Mouse (Mus musculus) urinary bladder, postnatal 36 days (tissue): ENCODE measurements around the gene Dpm1.

Source experiments
- DNase-seq, 2 experiments: peaks; one replicate each; pipeline ENCODE4 v3.0.0; 2022; ENCODE audit warnings: low spot score in 2 of 2, mixed read lengths in 1 of 2

Dpm1 gene

DNA sequence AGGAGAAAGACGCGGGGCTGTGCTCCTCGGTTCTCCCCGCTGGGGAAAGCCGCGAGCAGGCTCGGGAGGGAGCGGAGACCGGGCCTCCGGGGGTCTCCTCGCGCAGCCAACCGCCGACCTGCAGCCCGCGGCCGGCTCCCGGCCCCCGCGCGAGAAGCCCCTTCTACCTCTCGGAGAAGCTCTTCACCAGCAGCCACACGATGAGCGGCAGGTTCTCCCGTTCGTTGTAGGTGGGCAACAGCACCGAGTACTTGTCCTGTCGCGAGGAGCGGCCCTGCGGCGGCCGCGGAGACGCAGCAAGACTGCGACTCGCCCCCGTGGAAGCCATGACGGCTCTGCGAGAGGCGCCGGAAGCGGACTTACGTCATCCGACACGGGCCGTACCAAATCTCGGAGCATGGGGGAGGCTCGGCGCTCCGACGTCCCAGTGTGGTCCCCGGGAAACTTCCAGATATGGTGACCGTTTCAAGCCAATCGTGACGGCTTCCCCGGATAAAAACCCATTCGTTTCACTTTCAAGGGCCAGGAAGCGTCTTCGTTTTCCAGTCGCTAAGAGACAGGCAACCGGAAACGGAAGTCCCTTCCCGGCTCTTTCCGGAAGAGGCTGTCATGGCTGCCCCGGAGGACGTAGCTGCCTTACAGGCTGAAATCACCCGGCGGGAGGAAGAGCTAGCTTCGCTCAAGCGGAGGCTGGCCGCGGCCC, at the start of gene Dpm1, which contains the start of the genes Gm20716 and Mocs3:
Gene Dpm1, minus strand, starts transcription at position 566 of the 703 bp plus-strand sequence.
Gene Gm20716, minus strand, starts transcription at position 339 of the 703 bp plus-strand sequence.
Gene Mocs3, plus strand, starts transcription at position 597 of the 703 bp plus-strand sequence.
- DNase-seq, result peak; percentile 81 to 86

DNA sequence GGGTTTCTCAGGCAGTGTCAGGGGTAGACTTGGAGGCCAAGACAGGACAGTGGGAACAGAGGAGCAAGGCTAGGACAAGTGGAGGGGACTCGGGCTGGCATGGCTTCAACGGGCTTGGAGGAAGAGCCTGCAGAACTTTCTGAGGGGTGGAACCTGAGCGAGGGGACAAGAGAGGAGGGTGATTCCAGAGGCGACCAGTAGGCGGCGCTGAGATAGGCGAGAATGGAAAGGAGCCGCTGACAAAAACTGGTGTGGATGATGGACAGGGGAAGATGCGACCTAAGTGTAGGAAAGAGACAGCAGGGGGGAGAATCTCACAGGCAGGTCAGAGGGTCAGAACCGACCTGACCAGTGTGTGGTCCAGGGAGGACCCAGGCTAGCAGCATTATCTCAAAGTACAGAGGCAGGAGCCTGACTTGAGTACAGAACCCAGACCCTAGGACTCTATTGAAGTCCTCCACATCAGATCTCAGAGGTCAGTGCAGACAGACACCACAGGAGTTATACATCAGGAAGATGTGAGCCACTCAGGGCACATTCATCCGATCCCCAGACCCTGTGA, 44.1 kb upstream of the Dpm1 start:
- peak; percentile 47 to 62 for DNase-seq

- DNase-seq, result no peak
These were observed 43.0 kb upstream of the Dpm1 start for GRCm38 (mm10) chr2:168273387-168273786.

- peak; percentile 42 for DNase-seq
These were observed 37.6 kb upstream of the Dpm1 start for GRCm38 (mm10) chr2:168268033-168268432.

- no peak for DNase-seq
These were observed 30.5 kb upstream of the Dpm1 start for GRCm38 (mm10) chr2:168260900-168261299.

DNA sequence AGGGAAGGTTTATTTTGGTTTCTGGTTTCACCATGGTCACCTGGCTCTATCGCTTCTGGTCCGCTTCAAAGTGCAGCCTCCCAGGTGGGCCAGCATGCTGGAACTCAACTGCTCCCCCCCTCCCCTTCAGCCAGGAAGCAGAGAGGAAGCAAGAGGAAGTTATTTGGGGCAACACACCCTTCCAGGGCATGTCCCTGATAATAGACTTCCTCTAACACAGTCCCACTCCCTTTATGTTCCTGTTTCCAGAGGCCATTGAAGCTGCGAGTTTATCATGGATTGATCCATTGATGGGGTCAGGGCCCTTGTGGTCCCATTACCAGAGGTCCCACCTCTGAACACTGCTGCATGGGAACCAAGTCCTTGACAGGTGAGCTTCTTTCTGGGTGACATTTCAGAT, 29.7 kb upstream of the Dpm1 start:
- no peak for DNase-seq

GRCm38 (mm10) chr2:168259046-168259445, 28.7 kb upstream of the Dpm1 start:
- DNase-seq, result no peak

DNA sequence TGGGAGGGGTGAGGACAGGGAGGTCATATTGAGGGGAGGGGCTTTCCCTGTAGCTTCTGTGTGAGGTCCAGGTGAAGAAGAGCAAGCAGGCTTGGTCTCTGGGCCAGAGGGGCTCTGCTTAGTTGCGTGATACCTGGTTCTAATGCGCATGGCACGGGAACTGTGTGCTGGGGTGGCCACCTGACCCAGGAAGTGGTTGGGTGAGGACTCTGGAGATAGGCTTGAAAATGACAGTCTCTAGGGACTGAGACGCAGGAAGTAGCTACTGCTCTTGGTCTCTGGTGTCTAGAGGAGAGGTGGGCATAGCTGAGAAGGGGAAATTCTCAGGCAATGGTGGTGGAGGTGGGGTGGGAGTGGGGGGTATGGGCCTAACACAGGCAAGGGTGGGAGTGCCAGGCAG, 26.8 kb upstream of the Dpm1 start:
- no peak for DNase-seq

DNA sequence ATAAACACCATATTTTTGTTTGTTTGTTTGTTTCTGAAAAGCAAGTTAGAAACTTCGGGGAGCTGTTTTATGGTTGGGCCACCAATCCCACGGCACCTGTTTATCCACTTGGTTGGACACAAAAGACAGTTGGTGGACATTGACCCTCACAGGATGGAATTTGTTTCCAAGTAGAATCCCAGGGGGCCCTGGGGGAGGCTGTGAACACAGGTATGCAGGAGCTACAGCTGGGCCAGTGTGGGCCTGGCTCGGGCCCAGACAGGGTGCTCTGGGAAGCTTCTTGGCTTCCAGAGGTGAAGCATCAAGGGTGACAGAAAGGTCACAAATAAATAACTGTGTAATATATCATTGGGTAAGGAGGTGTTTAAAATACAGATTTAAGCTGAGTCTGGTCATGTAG, 26.1 kb upstream of the Dpm1 start:
- DNase-seq, result no peak

DNA sequence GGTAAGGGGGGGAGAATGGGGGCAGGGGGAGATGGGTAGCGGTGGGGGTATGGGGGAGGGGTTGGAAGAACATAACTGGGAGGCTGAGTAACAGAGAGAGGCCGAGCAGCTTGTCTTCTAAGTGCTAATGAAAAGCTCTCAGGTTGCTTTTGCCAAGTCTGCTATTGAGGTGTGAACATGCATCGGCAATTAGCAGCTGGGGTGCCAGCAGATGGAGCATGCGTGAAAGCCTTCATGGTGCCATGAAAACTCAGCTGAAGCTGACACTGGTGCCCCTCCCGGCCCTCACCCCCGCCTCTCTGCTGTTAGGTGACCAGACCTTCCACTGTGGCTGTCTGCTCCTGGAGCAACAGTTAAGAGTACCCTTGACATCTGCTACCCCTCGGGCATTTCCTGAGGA, 23.4 kb upstream of the Dpm1 start:
- DNase-seq, result no peak

- no peak for DNase-seq
These were observed 22.4 kb upstream of the Dpm1 start for GRCm38 (mm10) chr2:168252639-168253292.

DNA sequence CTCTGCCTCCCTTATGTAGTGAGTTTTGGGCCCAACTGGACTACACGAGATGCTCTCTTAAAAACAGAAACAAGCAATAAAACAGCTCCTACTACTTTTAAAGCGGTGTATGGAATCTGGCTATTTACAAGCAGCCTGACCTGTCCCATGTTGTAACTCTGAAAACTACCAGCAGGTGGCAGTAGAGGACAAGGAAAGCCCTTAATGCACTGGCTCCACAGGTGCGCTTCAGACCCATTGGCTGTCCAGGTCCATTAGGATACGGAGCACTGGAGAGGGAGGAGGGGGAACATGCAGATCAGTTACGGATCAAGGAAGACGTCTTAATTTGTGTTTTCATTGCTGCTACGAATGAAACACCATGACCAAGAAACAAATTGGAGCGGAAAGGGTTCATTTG, 19.9 kb upstream of the Dpm1 start:
- peak; percentile 73 to 77 for DNase-seq

DNA sequence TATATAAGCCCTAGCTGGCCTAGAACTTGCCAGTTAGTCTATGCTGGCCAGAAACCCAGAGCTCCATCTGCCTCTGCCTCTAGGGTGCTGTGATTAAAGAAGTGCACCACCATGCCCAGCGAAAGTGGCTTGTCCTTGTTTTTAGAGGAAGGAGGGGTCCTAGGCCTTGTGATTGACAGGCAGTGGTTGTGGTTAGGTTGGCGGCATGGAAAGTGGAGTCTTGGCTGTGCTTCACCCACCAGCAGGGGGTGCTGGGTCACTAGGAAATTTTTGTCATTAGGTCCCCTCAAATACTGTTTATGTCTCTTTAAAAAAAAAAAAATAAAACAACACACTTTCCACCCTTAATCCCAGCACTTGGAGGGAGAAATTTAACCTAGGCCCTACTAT, 18.5 kb upstream of the Dpm1 start:
- no peak for DNase-seq

- no peak for DNase-seq
These were observed 17.9 kb upstream of the Dpm1 start for GRCm38 (mm10) chr2:168248167-168248855.

DNA sequence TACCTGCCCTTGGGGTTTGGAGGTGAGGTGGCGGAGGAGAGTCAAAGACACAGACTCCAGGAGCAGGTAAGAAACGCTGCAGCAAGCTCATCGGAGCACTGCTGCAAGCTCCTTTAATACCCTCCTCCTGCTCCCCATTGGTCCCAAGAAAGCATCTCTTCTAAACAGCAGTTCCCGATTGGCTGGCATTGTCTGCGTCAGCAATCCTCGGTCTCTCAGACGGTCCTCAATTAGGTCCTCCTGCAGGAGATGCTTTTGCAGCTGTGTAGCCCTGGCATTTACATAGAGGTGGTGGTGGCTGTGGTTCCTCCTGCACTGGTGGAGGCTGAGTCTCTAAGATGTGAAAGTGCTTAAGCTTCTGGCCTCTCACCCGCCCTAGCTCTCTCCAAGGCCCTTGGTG, 15.2 kb upstream of the Dpm1 start:
- no peak for DNase-seq

- DNase-seq, result no peak
These were observed 12.9 kb upstream of the Dpm1 start for GRCm38 (mm10) chr2:168243278-168243677.

DNA sequence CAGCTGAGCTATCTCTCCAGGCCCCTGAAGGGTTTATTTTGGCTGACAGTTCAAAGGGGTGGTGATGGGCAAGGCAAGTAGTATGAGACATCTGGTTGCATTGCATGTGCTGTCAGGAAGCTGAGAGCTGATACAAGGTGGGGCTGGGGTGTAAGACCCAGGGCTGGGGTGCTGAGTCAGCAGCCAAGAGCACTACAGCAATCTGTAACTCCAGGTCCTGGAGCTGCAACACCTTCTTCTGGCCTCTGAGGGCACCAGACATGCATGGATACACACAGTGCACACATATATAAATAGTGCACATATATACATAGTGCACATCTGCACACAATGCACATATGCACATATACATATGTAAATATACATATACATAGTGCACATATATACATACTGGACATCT, 12.4 kb upstream of the Dpm1 start:
- no peak for DNase-seq

DNA sequence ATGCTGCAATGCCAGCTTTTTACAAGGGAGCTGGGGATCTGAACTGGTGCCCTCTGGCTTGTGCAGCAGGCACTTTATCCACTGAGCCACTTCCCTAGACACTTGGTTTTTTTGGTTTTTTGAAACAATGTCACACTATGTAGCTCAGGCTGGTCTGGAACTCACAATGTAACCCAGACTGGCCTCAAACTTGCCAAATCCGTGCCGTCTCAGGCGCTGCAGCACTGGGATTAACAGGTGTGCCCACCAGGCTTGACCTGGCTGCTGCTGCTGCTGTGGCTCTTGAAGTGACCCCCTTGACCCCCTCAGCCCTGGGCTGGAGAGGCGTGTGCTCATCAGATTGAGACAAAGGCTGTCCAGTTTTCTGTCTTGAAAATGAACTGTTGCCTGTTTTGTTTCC, 7.9 kb upstream of the Dpm1 start:
- no peak for DNase-seq

GRCm38 (mm10) chr2:168233286-168233685, 2.9 kb upstream of the Dpm1 start:
- DNase-seq, result no peak

DNA sequence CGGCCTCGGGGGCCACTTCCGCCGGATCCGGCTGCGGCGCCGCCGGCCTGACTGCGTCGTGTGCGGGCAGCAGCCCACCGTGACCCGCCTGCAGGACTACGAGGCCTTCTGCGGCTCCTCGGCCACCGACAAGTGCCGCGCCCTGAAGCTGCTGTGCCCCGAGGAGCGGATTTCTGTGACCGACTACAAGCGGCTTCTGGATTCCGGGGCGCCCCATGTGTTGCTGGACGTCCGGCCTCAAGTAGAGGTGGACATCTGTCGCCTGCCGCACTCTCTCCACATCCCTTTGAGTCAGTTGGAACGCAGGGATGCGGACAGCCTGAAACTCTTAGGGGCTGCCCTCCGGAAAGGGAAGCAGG, 1.1 kb upstream of the Dpm1 start:
- DNase-seq, result no peak

DNA sequence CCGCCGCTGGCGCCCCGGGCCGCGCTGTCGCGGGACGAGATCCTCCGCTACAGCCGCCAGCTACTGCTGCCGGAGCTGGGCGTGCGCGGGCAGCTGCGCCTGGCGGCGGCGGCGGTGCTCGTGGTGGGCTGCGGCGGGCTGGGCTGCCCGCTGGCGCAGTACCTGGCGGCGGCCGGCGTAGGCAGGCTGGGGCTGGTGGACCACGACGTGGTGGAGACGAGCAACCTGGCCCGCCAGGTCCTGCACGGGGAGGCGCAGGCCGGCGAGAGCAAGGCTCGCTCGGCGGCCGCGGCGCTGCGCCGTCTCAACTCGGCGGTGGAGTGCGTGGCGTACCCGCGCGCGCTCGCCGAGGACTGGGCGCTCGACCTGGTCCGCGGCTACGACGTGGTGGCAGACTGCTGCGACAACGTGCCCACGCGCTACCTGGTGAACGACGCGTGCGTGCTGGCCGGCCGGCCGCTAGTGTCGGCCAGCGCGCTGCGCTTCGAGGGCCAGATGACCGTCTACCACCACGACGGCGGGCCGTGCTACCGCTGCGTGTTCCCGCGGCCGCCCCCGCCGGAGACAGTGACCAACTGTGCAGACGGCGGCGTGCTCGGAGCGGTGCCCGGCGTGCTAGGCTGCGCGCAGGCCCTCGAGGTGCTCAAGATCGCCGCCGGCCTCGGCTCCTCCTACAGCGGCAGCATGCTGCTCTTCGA, 531 bp upstream of the Dpm1 start:
- peak in 1 of 2 experiments; percentile 13 for DNase-seq
